Mouse (Mus musculus): Measurements from ENCODE around the gene Fbxw21.

DNA sequence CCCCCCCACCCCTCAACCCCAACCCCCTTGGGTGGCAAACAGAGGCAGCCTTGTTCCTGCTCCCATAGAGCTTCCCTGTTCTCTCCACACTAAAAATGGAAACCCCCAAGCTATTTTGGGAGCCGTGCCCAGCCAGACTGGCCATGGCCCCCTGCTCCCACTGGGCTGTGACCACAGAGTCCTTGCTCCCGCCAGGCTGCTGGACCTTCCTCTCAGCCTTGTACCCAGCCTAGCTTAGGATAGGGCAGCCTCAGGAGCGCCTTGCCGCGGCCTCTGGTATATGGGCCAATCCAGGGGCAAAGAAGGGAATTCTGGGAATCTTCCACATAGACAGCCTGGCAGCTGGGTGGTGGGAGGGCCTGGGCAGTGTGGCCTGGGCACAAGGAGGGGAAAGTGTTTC, 64.0 kb downstream of the Fbxw21 start:
- TF ChIP-seq ZNF384 (IDR thresholded peaks at IDR 0.05; ENCODE audit: low read depth, low read length) (no peak), CHD2 (IDR thresholded peaks at IDR 0.05; ENCODE audit: low read depth, low read length) (no peak), HCFC1 (IDR thresholded peaks at IDR 0.05; ENCODE audit: borderline replicate concordance, insufficient read depth, low read length) (no peak), MAFK (IDR thresholded peaks at IDR 0.05; ENCODE audit: insufficient read depth, low read depth, low read length) (no peak), ZC3H11A (IDR thresholded peaks at IDR 0.05; ENCODE audit: borderline replicate concordance, low read depth, low read length) (no peak)

Data from ES-E14 (cell line).